Mouse (Mus musculus): ENCODE measurements around the gene Plscr3. TPM values are rescaled to one million over a fixed set of nuclear protein-coding genes. Genes with fewer than 3 reads are reported as not detected.

Gene Plscr3
- 26.6 and 30.6 TPM in 2 replicates for total RNA-seq (2014; rRNA removed)
- polyA plus RNA-seq (2015; fragmentation: Nextera tagmentation; extraction: Ambion mirVana): 36.2 and 38.2 TPM in 2 replicates

DNA sequence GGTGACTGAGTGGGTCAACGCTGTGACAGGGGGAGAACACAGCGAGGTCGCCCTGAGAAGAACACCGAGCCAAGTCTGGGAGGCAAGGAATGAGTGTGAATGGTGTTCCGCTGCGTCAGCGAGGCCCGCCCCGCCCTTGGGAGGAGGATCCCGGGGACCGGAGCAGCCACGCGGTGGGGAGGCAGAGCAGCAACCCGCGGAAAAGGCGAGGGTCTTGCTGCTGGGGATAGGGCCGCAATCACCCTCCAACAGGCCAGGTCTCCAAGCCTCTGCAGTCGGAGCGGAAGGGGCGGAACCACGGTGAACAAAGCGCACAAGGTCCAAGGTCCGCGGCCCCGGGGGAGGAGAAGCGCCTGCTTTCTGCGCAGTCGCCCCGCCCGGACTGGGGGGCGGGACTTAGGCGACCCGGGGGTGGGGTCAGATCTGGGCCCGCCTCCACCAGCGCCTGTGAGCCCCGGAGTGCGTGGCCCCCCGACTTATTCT, at the start of gene Plscr3:
Plscr3 (plus strand) TSS at position 179 of the 483 bp plus-strand sequence.
- ATAC-seq (peak; percentile 96), DNase-seq (peak; percentile 94)
- Histone ChIP-seq H3K9me3 (ENCODE audit: low read length) (no peaks in the 10 kb centered on the region), H3K36me3 (ENCODE audit: insufficient read depth) (peaks cover 30% of the 10 kb centered on the region), H3K4me2 (ENCODE audit: low read depth) (peak within 1 kb of the TSS; percentile 62), H3K4me3 (ENCODE audit: low read depth, low read length) (peak within 1 kb of the TSS; percentile 74), H3K9ac (peak within 1 kb of the TSS; percentile 96), H3K27ac (ENCODE audit: low read depth, low read length) (peak within 1 kb of the TSS; percentile 80), H3K27me3 (ENCODE audit: insufficient read depth, low read length) (no peaks in the 10 kb centered on the region), H3K4me1 (ENCODE audit: insufficient read depth) (peaks cover 11% of the 10 kb centered on the region)
- WGBS: 1% methylated on average over 37 of the region's 38 CpGs
- TF ChIP-seq CTCF (IDR thresholded peaks at IDR 0.05; ENCODE audit: low read depth): peak; percentile 19

DNA sequence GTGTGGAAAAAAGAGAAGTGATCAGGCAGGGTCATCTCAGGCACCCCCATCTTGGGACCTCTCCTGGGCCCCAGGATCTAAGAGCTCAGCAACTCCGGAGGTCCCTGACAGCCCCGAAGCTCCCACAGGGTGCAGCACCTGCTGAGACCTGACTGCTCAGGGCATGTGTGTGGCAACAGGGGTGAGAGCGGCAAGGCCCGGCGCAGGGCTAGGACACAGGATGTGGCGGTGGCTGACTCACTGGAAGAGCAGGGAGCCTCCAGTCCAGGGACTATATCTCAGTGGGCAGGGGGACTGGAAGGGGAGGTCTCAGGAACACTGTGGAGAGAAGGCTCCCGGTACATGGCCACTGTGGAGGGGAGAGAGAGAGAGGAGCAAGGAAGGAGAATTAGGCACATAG, 48.3 kb upstream of the Plscr3 start:
- peaks cover 7% of the 10 kb centered on the region; the same call in 1 of the 2 replicates for H3K36me3 ChIP-seq (ENCODE audit: insufficient read depth)
- no peaks in the 10 kb centered on the region for H3K27me3 ChIP-seq (ENCODE audit: insufficient read depth, low read length)
- no peak overlapping the region for H3K9ac ChIP-seq
- H3K9me3 ChIP-seq (ENCODE audit: low read length): no peaks in the 10 kb centered on the region
- H3K27ac ChIP-seq (ENCODE audit: low read depth, low read length): no peak overlapping the region
- WGBS: 78% methylated on average over 7 of the region's 7 CpGs
- H3K4me2 ChIP-seq (ENCODE audit: low read depth): no peak overlapping the region
- no peak for DNase-seq
- no peak for TF ChIP-seq CTCF (IDR thresholded peaks at IDR 0.05; ENCODE audit: low read depth)
- no peak overlapping the region for H3K4me3 ChIP-seq (ENCODE audit: low read depth, low read length)
- peaks cover 12% of the 10 kb centered on the region for H3K4me1 ChIP-seq (ENCODE audit: insufficient read depth)
- no peak for ATAC-seq

DNA sequence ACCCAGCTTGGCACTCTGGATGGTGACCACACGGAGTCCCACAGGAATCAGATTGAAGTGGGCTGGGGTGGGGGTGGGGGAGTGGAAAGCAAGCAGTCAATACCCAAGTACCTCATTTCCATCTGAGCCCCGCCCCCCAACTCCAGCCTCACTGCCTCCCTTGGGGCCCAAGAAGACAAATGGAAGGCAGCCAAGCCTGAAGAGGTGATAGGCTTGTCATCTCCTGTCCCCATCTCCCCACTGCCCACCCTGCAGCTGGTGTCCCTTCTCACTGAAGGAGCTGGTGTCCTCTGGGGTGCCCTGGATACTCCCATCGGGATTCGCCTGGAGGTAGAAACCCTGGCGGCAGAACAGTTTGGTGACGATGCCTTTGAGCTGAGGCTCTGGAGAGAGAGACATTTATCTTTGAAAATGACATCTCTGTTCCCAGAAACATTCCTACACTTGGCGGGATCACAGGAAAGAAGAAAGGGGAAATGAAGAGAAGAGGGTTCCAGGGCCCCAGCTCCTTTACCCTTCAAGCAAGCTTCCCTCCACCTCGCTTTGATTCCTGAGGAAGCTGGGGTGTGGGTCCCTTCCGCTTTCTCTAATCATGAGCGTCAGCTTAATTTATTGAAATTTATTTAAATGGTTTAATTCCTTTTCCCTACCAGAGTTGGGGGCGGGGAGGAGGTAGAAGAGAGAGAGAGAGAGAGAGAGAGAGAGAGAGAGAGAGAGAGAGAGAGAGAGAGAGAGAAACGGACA, 46.6 kb upstream of the Plscr3 start:
- no peak for TF ChIP-seq CTCF (IDR thresholded peaks at IDR 0.05; ENCODE audit: low read depth)
- peaks cover 28% of the 10 kb centered on the region for H3K4me1 ChIP-seq (ENCODE audit: insufficient read depth)
- H3K9ac ChIP-seq: peak overlapping the region; percentile 83
- H3K4me2 ChIP-seq (ENCODE audit: low read depth): peak overlapping the region; percentile 97
- peaks cover 3% of the 10 kb centered on the region; the same call in 1 of the 2 replicates for H3K27me3 ChIP-seq (ENCODE audit: insufficient read depth, low read length)
- H3K4me3 ChIP-seq (ENCODE audit: low read depth, low read length): peak overlapping the region; percentile 48
- peak overlapping the region; percentile 96 for H3K27ac ChIP-seq (ENCODE audit: low read depth, low read length)
- ATAC-seq (no peak), DNase-seq (peak; percentile 55)
- WGBS: 10% methylated on average over 12 of the region's 12 CpGs
- H3K36me3 ChIP-seq (ENCODE audit: insufficient read depth): peaks cover 7% of the 10 kb centered on the region; the same call in 1 of the 2 replicates
- H3K9me3 ChIP-seq (ENCODE audit: low read length): no peaks in the 10 kb centered on the region

DNA sequence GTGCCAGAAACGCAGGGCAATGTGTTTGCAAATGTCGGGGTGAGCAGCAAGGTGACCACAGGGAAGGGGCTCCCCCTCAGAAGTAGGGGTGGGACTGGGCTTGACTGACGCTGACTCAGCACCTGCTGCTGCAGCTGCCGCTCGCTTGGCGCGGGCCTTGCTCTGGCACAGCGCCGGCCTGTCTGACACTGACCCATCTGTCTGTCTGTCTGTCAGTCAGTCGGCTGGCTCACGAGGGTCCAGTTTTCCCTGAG, 46.1 kb upstream of the Plscr3 start:
- Histone ChIP-seq H3K27me3 (ENCODE audit: insufficient read depth, low read length) (peaks cover 8% of the 10 kb centered on the region), H3K9ac (peak overlapping the region; percentile 83), H3K36me3 (ENCODE audit: insufficient read depth) (peaks cover 7% of the 10 kb centered on the region; the same call in 1 of the 2 replicates), H3K9me3 (ENCODE audit: low read length) (no peaks in the 10 kb centered on the region), H3K4me2 (ENCODE audit: low read depth) (peak overlapping the region; percentile 97), H3K4me1 (ENCODE audit: insufficient read depth) (peaks cover 28% of the 10 kb centered on the region), H3K4me3 (ENCODE audit: low read depth, low read length) (peak overlapping the region; percentile 48), H3K27ac (ENCODE audit: low read depth, low read length) (peak overlapping the region; percentile 96)
- ATAC-seq: peak; percentile 21
- WGBS: 3% methylated on average over 11 of the region's 11 CpGs
- no peak for DNase-seq
- no peak for TF ChIP-seq CTCF (IDR thresholded peaks at IDR 0.05; ENCODE audit: low read depth)

DNA sequence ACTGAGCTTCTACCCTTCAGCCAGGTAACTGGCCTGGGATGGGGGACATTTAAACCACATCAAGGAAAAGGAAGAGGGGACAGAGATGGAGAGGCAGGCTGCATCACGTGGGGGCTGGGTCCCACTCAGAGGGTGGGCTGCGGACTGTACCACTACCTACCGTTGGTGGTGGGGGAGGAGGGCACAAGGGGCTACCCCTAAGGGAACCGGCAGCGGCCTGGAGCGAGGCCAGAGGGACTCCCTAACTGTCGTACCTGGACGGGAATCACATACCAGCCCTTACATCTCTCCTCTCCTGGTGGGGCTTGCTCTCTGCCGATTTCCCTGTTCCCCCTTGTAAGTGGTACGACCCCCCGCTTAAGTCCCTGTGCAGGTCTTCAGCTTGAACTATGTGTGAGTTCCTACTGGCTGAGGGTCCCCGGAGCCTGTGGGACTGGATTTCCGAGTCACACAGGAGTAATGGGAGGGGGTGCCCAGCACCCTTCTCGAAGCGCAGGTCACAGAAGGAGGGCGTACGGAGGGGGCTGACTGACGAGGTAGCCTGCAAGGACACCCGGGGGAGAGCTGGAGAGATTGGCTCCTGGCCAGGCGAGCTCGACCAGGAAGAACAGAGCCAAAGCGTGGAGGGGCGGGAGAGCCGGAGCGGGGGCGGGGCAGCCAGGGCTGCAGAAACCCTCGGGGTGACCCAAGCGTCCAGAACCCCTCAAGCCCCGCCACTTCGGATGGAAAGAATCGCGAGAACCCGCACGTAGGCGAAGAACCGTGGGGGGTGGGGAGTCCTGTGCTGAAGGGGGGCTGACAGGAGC, 45.6 kb upstream of the Plscr3 start:
- DNase-seq (peak; percentile 95), ATAC-seq (peak; percentile 85)
- Histone ChIP-seq H3K4me2 (ENCODE audit: low read depth) (peak overlapping the region; percentile 97), H3K27me3 (ENCODE audit: insufficient read depth, low read length) (peaks cover 14% of the 10 kb centered on the region), H3K4me1 (ENCODE audit: insufficient read depth) (peaks cover 25% of the 10 kb centered on the region; the same call in 1 of the 2 replicates), H3K36me3 (ENCODE audit: insufficient read depth) (peaks cover 7% of the 10 kb centered on the region; the same call in 1 of the 2 replicates), H3K9ac (peak overlapping the region; percentile 83), H3K27ac (ENCODE audit: low read depth, low read length) (peak overlapping the region; percentile 96), H3K9me3 (ENCODE audit: low read length) (no peaks in the 10 kb centered on the region), H3K4me3 (ENCODE audit: low read depth, low read length) (peak overlapping the region; percentile 48)
- no peak; the same call in 1 of the 2 replicates for TF ChIP-seq CTCF (IDR thresholded peaks at IDR 0.05; ENCODE audit: low read depth)
- under 1% methylated on average over 36 of the region's 36 CpGs for WGBS

DNA sequence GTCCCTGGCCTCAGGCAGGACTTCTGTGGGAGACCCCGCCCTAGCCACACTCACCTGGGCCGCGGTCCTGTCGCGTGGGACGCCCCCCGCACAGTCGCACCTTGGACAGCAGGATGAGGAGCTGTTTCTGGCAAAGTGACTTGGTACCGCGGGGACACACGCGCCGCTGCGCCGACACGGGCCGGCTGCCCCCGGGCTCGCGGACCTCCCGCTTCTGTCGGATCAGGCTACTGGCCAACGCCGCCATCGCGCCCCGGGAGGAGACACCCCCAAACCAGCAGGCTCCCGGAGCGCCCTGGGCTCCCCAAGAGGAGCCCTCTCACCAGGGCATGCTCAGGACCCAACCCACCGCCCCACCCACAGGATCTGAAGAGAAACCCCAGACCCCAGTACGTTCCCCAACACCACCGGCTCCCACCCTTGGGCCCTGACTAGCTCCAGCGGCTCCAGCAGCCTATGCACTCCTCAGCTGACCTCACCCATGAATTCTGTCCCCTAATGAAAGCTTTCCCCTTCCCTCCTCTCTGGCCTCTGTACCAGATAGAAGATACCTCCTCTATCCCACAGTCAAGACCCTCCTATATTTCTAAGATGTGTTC, 44.7 kb upstream of the Plscr3 start, which contains the start of gene Fgf11:
Fgf11 (minus strand) TSS at position 479 of the 599 bp plus-strand sequence.
- no peak for TF ChIP-seq CTCF (IDR thresholded peaks at IDR 0.05; ENCODE audit: low read depth)
- H3K4me2 ChIP-seq (ENCODE audit: low read depth): peak within 1 kb of the TSS; percentile 97
- H3K9ac ChIP-seq: peak within 1 kb of the TSS; percentile 83
- H3K4me3 ChIP-seq (ENCODE audit: low read depth, low read length): peak within 1 kb of the TSS; percentile 48
- WGBS: 2% methylated on average over 33 of the region's 33 CpGs
- H3K9me3 ChIP-seq (ENCODE audit: low read length): no peaks in the 10 kb centered on the region
- peaks cover 7% of the 10 kb centered on the region; the same call in 1 of the 2 replicates for H3K36me3 ChIP-seq (ENCODE audit: insufficient read depth)
- ATAC-seq (no peak), DNase-seq (no peak)
- H3K27ac ChIP-seq (ENCODE audit: low read depth, low read length): peak within 1 kb of the TSS; percentile 96
- H3K4me1 ChIP-seq (ENCODE audit: insufficient read depth): peaks cover 21% of the 10 kb centered on the region; the same call in 1 of the 2 replicates
- peaks cover 21% of the 10 kb centered on the region for H3K27me3 ChIP-seq (ENCODE audit: insufficient read depth, low read length)
